Mouse (Mus musculus): ENCODE measurements around the gene Kcnh4.

The Kcnh4 gene

DNA sequence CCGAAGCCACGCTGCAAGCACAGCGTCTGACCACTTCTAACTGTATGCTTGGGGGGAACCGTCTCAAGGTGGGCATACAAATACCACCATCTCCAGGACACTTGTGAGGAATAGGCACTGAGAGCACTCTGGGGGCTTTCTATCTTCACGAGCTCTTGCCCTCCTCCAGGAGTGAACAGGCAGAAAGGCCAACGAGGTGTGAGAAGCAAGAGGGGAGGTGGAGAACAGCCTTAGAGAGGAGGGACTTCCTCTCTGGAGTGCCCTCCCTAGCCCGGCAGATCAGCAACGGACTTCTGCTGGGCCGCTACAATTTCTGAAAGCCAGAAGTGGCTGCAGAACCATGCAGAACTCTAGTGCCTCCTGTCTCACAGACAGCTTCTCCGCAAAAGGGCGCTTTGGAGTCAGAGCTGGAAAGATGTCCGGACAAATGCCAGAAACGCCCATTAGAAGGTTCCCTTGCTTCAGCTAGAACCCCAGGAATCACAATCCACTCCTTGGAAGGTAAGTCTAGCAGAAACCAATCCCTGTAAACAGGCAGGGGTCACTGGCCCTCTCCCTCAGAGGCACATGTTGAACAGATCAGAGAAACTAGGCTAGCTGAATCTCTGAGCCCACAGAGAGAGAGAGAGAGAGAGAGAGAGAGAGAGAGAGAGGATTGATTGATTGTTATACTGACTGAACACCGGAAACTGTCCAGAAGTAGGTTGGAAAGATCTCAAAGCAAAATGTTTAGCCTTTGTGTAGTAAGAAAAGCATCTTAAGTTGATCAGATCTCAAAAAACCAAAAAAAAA lies 23.6 kb downstream of the Kcnh4 start:
- CTCF ChIA-PET: interaction anchor here (0.6 to 0.7 kb wide), 2 partner anchors 11 to 150 kb away, joined by 3 read pairs; no protein-coding TSS in a partner anchor

DNA sequence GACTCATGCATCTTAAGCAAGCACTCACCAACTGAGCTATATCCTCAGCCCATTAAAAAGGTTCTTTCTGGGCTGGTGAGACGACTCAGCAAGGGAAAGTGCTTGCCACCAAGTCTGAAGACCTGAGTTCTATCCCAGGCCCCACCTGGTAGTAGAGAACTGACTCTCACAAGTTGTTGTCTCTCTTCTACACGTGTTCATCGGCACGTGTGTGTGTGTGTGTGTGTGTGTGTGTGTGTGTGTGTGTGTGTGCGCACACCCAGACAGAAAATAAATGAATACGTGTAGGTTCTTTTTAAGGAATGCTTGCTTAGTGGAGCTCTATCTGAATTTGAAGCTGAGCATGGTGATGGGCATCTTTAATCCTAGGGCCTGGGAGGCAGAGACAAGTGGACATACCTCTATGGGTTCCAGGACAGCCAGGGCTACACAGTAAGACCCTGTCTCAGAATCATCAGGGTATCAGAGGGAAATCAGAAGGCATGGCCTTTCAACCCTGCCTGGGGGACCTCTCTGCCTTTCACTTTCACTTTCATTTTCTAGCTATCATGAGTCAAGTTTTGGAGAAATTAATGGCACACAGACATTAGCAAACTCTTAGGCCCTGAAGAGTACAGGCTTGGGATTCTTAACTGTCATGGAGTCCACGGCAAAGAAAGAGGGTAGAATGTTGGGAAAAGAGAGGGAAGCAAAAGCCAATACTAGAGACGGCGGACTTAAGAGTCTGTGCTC lies 24.4 kb downstream of the Kcnh4 start:
- CTCF ChIA-PET: interaction anchor here (0.6 to 0.7 kb wide), 2 partner anchors 182 to 454 kb away, joined by 3 to 4 read pairs; no protein-coding TSS in a partner anchor

DNA sequence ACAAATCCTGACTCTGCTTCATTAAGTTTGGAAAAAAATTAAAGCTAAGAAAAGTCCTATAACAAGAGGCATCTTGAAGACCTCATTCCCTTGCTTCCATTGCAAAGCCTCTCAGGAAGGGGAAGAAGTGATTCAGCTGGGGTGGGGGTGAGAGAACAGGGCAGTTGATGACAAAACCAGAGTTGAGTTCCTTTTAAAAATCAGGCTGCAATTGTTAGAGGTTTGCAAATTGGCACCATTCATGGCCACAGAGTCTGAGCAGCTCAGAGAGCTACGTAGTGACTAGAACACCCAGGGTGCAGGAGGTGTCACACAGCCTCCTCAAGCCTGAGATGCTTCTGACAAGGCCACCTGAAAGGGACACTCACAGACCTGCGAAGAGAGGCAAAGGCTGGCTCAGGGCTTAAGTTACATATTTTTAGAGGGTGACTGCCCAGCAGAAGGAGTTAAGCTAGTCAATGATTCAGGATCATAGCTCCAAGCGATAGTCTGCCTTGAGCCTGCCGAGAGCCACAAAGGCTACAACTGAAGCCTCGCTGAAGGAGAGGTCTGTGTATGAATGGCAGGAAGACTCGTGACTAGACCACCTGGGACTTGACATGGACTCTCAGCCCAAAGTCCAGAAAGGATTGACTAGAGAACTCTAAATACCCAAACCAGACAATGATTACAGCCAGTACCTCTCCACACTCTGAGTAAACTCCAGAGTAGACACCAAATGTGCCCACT lies 29.1 kb downstream of the Kcnh4 start:
- CTCF ChIA-PET: no interaction called here

DNA sequence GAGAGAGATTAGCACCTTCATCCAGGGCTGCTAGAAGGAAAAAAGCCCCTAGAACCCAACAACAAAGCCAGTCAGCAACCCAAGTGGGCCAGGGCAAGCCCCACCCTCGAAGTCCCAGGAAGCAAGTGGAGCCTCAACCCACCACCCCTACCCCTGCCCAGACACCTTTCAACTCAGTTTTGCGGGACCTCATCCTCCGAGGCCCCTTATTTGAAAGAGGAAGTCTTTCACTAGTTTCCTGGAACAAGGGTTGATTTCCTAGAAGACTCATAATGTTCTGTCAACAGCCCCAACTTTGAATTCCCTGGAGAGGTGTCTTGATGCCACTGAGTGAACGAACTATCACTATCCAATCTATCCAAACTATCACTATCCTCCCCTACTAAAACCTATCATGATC lies 29.8 kb downstream of the Kcnh4 start:
- CTCF ChIA-PET: no interaction called here

DNA sequence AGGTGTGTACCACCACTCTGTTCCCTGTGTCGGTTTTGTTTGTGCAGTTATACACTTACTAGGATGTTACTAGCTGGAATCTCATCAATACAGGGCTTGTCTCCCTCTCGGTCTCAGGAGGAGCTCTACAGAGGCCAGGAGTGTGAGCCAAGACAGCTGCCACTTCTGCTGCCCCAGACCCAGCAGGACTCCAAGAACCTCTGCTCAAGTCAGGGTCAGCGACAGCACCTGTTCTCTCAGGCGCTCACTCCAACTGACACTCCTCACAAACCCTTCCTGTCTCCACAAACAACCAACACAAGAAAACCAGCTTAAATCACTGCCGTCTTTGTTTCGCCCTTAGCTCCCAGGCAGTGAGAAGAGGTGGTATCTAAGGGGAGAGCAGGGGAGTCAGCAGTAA lies 31.1 kb downstream of the Kcnh4 start:
- CTCF ChIA-PET: interaction anchor here (1.3 kb wide), 1 partner anchor 9 kb away, joined by 3 read pairs; the partner anchor contains the start of gene Rab5c

DNA sequence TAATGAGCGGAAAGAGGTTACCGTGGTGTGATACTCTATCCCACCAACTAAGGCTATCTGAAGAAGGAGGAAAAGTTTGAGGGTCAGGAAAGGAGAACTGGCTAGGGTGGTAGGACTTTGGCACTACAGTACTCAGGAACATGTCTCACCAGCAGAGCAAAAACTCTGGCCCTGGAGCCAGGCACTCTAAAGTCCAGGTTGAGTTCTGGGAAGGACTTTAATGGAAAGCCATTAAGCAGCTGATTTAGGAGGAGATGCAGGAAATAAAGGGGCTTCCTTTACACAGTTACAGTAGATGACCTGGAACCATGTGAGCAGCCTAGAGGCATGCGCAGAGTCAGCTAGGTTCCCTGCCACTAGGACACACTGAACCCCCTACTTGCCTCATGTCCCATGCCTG lies 32.5 kb downstream of the Kcnh4 start:
- CTCF ChIA-PET: no interaction called here

DNA sequence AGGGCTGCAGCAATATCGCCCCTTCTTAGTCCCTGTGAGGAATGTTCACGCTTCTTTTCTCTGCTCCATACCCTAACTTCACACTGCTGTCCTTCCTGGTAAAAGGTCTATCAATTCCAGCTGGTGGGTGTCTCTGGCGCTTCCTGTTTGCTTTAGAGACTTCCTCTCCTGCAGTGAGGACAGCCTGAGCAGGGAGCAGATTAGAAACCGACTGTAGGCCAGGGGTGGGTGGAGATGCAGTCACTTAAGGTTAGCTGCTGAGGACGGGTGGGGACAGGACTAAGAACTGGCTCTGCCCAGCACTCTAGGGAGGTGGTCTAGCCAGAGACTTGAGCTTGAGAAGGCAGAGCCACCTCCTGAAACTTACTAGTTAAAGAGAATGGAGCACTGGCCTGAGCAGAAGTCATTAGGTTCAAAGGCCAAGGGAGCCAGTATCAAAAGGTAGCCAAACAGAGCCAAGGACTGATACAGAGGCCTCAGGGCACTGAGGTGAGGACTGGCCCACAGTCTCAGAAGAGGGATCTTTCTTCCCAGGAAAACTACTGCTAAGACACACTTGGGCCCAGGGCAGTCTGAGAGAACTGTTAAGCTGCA lies 34.7 kb downstream of the Kcnh4 start:
- CTCF ChIA-PET: interaction anchor here (1.1 kb wide), 1 partner anchor 154 kb away, joined by 3 read pairs; no protein-coding TSS in a partner anchor

DNA sequence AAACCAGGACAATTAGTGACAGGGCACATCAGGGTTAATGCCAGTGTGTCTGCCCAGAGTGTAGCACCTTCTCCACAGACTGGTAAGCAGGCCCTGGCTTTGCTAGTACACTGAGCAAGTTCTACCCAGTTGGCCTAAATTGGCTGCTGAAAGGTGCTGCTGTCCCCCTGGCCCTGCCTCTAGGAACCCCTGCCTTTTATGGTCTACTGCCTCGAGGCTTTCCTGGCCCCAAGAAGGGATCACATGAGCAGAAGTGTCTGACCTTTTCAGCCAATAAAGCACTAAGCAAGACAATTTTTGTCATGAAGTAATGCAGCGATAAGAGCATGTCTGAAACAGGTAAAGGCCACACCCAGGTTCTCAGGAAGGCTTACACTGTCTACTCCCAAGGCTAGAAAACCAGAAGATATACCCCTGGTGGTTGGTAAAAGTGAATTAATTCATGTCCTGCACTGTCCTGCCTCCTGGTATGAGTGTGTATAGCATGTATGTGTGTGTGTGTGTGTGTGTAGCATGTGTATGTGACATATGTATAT lies 37.2 kb downstream of the Kcnh4 start:
- CTCF ChIA-PET: no interaction called here

DNA sequence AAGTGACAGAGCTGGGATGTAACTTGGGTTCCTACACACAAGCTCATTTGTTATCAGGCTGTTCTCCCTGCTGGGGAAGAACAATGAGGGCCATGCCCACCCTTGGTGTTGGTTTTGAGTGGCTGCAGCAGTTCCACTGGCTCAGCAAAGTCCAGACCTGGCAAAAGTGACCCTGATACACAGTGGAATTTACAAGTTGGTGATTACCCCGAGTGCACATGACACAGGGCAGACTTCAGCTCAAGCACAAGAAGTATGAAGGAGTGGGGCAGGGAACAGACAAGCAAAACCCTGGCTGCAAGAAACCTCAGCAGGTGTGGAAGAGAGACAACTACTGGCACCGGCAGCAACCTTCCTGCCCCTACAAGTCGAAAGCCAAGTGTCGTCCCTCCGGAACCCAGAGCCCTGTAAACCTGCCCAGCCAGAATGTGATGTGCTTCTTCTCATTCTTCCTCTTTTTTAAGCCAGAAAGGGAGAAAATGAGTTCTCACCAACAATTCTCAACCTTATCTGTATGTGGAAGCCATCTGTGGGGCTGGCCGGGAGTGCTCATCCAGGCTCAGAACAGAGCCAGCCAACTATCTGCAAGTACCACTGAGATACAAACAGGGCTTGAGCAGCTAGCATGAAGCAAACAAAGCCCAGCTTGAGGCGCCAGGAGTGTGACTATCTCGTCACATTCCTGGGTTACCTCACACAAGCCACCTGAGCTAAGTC lies 37.8 kb downstream of the Kcnh4 start:
- CTCF ChIA-PET: interaction anchor here (0.6 to 0.7 kb wide), 2 partner anchors 65 to 530 kb away, joined by 3 read pairs; no protein-coding TSS in a partner anchor

DNA sequence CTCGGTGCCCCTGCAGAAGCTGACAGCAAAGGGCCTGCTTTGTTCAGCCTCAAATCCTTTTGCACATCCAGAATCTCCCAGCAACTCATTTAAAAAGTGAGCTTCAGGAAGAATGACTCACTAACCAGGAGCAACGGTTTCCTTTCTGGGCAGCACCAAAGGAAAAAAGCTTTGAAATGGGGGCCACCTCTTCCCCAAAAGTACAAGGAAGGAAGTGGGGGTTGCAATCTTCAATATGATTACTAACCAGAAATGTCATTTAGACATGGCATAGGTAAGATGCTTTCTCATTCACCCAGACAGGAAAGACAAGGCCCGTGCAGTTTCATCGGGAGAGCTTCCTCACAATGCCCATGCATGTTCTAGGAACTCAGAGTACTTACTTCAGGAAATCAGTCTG lies 38.5 kb downstream of the Kcnh4 start:
- CTCF ChIA-PET: interaction anchor here (0.6 to 0.7 kb wide), 2 partner anchors 65 to 531 kb away, joined by 3 read pairs; no protein-coding TSS in a partner anchor

DNA sequence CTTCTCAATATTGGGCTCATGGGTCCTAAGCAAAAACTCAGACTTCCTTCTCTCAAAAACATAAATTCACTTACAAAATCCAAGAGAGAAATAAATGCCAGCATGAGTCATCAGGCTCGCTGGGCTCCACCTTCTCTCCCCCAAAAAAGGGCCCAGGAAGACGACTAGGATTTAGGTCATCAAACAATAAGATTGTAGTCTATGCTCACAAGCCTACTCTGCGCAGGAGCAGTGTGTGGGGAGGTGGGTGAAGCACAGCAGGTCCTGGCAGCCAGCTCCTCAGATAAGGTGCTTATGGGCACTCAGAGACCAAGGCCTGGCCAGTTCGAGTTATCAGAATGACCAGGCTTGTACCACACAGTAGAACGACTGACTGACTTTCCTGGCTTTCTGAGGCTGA lies 39.4 kb downstream of the Kcnh4 start:
- CTCF ChIA-PET: no interaction called here

DNA sequence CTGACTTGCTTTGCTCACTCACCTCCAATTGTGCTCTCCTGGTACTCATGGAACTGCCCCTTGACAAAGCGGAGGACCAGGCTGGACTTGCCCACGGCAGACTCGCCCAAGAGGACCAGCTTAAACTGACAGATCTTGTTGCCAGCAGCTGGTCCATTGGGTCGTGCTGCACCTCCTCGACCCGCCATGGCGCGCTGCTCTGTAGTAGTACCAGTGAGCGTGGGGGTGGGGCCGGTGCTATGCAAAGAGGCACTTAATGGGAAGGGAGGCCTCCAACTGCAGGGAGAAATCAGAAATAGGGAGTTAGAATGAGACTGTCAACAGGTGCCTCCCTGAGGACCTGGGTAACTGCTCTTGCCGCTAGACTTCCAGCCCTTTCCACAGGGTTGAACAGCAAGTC lies 39.8 kb downstream of the Kcnh4 start:
- CTCF ChIA-PET: no interaction called here

DNA sequence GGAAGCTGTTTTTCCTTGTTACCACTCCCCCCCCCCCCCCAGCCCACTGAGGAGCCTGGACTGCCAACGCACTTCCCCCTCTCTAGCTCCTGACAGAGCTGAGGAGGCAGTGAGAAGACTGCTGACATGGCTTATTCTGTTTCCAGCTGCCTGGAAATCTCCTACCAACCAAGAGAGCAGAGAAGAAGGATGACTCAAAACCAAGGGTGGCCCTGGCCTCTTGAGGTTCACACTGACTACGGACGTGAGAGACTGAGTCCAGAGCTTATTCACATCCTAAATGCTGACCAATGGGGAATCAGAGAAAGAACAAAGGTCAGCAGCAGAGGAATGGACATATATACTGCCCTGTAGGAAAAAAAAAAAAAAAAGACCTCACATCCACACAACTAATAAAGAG lies 40.4 kb downstream of the Kcnh4 start:
- CTCF ChIA-PET: no interaction called here

DNA sequence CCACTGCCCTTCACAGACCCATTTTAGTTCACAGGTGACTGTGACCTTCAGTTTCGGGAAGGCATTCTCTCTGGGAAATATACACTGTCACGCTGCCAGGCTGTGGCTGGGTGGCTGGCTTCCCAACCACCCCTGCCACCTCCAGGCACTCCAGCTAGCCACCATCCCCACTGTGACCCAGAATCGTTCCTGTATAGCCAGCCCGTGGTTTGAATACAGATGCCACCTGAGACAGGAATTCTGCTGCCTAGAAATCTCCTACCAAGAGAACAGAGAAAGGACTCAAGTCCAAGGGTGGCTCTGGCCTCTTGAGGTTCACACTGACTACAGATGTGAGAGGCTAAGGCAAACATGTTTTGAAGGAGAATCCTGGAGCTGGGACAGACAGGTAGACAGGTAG lies 40.9 kb downstream of the Kcnh4 start:
- CTCF ChIA-PET: no interaction called here

DNA sequence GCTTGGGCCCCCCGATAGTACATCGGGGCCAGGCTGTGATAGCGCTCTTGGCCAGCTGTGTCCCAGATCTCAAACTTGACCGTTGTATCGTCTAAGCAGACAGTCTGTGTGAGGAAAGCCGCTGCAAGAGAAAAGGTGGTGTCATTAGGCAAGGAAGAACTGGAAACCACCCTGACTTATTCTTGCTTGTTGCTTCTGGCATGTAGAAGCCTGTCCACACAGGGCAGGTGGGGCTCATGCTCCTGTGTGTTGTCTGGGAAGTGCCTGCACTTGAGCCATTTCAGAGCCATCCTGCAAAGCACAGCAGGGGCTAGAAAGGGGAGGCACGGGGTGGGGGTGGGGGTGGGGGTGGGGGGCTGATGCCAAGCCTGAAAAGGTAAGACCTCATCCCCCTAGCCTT lies 41.3 kb downstream of the Kcnh4 start:
- CTCF ChIA-PET: no interaction called here

DNA sequence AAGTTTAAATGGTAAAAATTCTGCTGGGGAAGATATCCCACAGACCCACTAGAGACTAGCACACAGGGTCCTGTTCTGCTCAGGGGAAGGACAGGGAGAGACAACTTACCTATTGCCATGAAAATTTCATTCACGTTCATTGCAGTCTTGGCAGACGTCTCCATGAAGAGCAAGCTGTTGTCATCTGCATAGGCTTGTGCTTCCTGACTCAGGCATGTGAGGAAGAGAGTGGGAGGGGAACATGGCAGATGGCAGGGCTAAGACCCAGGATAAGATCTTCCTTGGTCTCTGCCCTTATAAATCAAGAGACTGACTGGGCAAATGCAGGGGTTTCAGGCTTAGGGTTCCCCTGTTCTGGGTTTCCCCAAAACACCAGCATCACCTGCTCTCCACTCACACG lies 43.1 kb downstream of the Kcnh4 start:
- CTCF ChIA-PET: no interaction called here

DNA sequence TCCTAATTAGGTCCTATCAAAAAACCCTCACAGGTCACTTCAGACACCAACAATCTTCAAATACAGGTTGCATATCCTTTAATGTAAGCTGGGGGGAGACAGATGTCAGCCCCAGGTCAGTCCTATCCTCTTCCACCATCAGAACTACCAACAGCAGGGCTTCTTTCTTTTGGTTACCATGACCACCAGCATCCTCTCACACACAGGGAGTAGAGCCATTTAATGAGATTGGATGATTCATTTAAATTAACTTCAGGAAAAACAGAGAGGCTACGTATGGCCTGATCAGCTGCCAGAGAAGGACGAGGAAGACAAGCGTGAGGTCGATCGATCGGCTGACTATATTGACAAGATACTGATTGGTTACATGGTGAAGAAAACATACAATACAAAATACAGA lies 44.8 kb downstream of the Kcnh4 start:
- CTCF ChIA-PET: interaction anchor here (0.6 kb wide), 1 partner anchor 92 kb away, joined by 4 read pairs; no protein-coding TSS in a partner anchor

DNA sequence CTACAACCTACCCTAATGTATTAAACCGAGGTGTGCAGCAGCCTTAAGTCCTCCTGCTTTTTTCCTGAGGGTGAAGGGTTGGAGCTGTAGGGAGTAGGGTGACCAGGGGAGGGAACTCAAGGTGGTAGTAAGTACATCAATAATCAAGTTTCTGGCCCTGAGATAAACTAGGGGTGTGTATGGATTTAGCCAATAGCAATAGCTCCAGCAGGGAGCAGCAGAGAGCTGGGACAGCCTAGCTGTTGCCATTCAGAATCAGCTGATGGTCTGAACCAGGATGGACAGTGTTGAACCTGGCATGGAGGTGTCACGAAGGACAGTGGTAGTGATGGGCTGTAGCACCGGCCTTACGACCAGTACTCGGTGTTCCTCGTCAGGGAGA lies 45.2 kb downstream of the Kcnh4 start:
- CTCF ChIA-PET: interaction anchor here (0.6 kb wide), 1 partner anchor 93 kb away, joined by 4 read pairs; no protein-coding TSS in a partner anchor

DNA sequence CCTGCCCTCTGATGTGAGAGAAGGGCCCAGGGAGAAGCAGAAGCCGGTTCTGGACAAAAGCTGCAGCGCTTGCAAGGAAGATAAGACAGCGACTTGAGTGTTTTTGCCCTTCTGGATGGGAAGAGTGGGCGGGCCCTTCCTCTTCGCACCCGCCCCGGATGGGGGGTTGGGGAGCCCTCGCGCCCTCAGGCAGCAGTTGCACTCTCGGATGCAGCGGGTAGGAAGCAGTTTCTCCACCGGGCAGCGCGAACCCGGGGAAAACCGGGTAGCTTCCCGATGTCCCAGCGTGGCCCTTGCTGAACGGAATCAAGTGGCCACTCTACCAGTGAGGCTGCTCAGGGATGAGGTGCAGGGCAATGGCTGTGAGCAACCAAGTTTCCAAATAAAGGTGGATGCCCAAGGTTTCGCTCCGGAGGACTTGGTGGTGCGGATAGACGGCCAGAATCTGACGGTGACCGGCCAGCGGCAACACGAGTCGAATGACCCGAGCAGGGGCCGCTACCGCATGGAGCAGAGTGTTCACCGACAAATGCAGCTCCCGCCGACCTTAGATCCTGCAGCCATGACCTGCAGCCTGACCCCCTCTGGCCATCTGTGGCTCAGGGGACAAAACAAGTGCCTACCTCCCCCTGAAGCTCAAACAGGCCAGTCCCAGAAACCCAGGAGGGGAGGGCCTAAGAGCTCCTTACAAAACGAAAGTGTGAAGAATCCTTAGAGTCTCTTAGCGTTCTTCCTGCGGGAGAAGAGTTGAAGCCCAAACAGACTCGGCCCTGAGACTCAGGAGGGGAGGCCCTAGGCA lies 45.8 kb downstream of the Kcnh4 start, which contains the start of gene Hspb9:
Hspb9 (plus strand) TSS at position 116 of the 799 bp plus-strand sequence.
- CTCF ChIA-PET: interaction anchor here (0.6 to 3.3 kb wide), 3 partner anchors 11 to 728 kb away, joined by 3 to 25 read pairs (median 4); partner anchors contain the start of genes Dhx58 and Rpl27

DNA sequence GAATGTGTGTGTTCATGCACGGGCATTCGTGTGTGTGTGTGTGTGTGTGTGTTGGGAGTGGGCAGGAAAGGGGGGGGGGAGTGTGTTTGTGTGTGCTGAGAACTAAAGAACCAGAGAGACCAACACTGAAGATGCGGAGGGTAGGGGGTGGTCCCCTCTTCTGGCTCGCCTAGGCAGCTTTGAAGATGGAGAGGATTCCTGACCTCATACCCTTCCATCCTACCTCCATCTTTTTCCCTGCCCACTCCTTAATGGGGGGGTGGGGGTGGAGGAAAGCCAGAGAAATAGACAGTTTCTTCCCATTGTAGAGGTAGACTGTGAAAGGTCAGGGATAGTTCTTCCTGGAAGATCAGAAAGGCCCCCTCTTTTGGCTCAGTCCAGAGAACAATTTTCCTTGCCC lies 46.6 kb downstream of the Kcnh4 start:
- CTCF ChIA-PET: interaction anchor here (1.0 to 3.3 kb wide), 2 partner anchors 10 to 728 kb away, joined by 3 to 25 read pairs; partner anchors contain the start of genes Dhx58 and Rpl27

All from spleen, embryonic (tissue).